Mouse (Mus musculus): Measurements from ENCODE around the gene Gm10961. TPM values are rescaled to one million over a fixed set of nuclear protein-coding genes. Genes with fewer than 3 reads are reported as not detected.

Gm10961 gene
- total RNA-seq (2022): not detected

DNA sequence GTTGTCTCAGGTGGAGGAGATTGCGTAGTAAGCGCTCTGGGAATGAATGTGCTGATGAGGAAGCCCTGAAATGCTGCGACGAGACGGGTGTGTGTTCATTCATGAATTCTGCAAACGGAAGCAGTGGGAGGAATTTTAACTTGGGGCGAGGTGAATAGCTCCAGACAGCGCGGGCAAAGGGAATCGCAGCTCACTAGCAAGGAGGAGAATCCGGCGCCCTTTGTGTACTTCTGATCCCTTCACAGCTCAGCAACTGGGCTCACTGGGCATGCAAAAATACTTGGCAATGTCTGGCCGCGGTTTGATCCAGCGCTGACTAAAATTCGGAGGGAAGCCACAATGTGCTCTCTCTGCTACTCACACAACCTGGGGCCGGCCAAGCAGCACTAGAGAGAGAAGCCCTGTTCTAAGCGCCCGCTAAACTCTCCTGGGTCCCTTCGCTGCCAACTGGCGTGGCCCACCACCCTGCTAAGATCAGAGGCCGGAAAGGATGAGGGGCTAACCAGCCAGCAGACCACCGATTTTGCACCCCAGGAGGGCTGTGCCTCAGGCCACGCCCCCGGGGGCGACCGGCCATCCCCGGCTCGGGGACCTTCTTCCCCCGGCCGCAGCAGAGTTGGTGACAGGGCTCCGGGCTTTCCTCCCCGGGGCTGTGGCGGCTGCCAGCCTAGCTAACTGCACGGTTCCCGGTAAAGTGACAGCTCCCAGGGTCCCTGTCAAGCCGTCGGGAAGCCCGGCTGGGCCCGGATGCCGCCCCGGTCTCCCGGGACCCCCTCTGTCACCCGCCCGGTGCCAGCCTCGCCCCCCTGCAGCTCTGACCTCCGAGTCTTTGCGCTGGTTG is at the start of gene Gm10961:
Gene Gm10961 (plus strand): TSS at position 641 of the 841 bp plus-strand sequence.
- DNase-seq (ENCODE audit: low spot score): peak; percentile 32

DNA sequence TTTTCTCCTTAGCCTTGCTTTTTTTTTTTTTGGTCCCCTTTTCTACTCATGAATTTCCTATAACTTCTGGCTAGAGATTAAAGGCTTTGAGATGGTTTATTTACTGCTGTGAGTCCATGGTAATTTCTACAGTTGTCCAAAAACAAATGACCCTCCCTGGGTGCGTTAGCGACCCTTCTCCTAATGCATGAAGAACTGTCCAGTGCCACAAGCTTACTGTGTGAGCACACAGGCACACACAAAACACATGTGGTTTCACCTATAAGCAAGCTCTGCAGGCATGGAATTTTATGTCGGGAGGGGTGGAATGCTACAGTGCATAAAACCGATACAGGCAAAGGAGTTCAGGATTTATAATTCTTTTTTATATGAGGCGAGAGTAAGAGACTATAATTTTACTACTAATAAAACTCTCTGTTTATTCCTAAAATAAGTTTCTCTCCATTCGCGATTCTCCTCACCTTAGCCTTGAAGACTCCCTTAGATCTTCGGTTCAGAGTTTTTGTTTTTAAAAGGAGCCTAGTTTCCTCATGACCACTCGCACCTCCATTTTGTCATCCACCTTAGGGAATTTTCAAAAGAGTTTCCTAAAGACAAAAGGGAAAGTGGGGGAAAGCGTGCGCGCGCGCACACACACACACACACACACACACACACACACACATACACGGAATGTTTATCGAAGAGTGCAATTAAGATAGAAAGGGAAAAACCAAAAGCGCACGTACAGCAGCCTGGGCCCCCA is 48.8 kb upstream of the Gm10961 start:
- no peak for DNase-seq (ENCODE audit: low spot score)

GRCm38 (mm10) chr3:107582875-107583767 is 48.0 kb upstream of the Gm10961 start:
- DNase-seq (ENCODE audit: low spot score): no peak

- DNase-seq (ENCODE audit: low spot score): no peak
Observed at GRCm38 (mm10) chr3:107583893-107584292, 47.2 kb upstream of the Gm10961 start.

GRCm38 (mm10) chr3:107586504-107586903 is 44.6 kb upstream of the Gm10961 start:
- no peak for DNase-seq (ENCODE audit: low spot score)

DNA sequence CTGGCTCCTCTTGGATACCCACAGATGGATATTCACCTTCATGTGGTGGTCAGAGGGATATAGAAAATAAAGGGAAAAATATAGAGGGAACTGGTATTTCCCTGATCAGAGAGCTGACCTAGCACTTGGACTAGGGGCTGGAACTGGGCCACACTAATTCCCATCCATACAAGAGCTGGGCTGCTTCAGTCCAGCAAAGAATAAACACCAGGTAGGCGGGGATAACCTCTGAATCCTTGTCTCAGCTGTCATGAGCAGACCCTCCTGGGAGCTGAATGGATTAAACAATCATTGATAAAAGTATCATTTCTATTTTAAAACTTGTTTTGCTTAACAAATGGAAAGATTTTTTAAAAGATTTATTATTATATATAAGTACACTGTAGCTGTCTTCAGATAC is 39.5 kb upstream of the Gm10961 start:
- DNase-seq (ENCODE audit: low spot score): no peak

GRCm38 (mm10) chr3:107593632-107594031 is 37.5 kb upstream of the Gm10961 start:
- no peak for DNase-seq (ENCODE audit: low spot score)

DNA sequence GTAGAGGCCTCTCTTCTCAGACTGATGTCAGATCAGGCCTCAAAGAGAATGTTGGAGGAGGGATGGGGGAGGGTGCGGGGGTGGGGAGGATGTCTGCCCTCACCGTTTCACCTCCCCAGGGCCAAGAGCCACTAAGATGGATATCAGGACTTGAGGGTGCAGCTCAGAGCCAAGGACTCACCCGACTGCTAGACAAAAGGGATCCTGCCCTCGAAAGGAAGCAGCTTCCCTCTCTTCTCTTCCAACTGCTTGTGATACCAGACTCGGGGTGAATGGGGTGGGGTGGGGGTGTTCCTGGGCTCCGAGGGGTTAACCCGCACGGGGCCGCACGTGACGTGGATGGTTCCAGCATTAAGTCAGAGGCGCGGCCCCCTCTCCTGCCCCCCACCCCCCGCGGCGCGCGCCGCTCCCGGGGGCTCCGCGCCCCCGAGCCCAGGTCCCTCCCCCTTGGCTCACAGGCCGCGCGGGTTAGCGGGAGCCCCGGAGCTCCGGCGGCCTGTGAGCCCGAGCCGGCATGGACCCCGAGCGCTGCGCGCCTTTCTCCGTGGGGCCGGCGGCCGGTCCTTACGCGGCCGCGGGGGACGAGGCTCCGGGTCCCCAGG is 36.4 kb upstream of the Gm10961 start, which contains the start of gene Alx3:
Gene Alx3 (plus strand): TSS at position 370 of the 602 bp plus-strand sequence.
- no peak for DNase-seq (ENCODE audit: low spot score)

GRCm38 (mm10) chr3:107595264-107595937 is 35.7 kb upstream of the Gm10961 start:
- no peak for DNase-seq (ENCODE audit: low spot score)

DNA sequence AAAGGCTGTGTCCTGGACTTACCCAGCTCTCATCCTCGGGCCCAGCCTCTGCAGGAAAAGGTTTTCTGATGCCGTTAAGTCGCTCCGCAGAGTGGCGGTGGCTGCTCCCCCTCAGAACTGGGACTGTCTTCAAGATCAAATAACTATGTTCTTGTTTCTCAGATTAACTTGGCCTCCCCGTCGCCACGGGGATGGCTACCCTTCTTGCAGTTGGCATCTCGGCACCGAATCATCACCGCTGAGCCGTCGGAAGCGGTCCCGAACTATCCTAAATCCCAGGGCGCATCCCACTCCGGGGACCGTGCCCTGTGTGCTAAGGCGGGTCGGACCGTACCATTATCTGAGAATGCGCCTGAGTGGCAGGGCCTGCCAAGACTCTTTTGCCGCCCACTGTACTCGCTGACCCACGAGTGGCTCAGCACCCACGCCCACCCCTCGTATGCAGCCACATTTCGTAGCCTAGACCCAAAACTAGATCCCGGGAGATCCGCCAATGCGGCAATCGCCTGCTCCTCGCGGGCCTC is 35.1 kb upstream of the Gm10961 start:
- no peak for DNase-seq (ENCODE audit: low spot score)

GRCm38 (mm10) chr3:107596559-107596958 is 34.6 kb upstream of the Gm10961 start:
- DNase-seq (ENCODE audit: low spot score): no peak

- no peak for DNase-seq (ENCODE audit: low spot score)
Observed at GRCm38 (mm10) chr3:107597134-107597533, 34.0 kb upstream of the Gm10961 start.

GRCm38 (mm10) chr3:107597586-107598389 is 33.3 kb upstream of the Gm10961 start:
- DNase-seq (ENCODE audit: low spot score): no peak

- DNase-seq (ENCODE audit: low spot score): no peak
Observed at GRCm38 (mm10) chr3:107600127-107600526, 31.0 kb upstream of the Gm10961 start.

- peak; percentile 19 for DNase-seq (ENCODE audit: low spot score)
Observed at GRCm38 (mm10) chr3:107605304-107605703, 25.8 kb upstream of the Gm10961 start.

DNA sequence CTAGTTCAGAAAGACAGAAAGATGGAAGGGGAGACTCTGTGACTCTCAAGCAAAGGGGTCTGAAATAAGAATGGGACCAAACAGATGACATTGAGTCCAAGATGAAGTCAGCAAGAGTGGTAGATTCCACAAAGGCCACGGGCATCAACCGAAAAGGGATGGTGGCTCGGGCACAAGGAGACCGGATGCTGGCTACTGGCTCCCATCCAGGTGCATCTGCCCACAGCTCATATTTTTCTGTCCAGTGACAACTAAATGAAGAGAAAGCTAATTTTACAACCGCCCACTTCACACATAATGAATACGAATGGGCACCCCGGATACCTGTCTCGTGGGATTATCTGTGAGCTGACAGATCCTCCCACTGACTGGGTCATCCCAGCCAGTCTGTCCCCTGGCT is 23.9 kb upstream of the Gm10961 start:
- DNase-seq (ENCODE audit: low spot score): no peak

- DNase-seq (ENCODE audit: low spot score): no peak
Observed at GRCm38 (mm10) chr3:107608808-107609207, 22.3 kb upstream of the Gm10961 start.

DNA sequence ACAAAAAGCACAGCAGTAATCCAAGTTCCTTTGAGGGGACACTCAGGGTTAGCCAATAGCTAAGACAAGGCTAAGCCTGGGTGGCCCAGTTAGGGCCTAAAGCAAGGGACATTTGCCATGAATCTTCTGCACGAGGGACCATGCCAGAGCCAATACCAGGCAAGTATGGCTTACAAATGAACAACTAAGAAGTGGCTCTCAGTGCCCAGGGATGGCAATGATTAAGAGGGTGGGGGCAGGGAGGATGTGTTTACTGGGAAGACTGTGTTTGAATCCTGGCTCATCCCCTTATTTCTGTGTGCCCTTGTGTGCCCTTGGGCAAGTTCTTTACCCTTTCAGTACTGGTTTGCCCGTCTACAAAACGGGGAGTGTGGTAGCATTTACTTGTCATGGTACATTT is 21.7 kb upstream of the Gm10961 start:
- DNase-seq (ENCODE audit: low spot score): no peak

DNA sequence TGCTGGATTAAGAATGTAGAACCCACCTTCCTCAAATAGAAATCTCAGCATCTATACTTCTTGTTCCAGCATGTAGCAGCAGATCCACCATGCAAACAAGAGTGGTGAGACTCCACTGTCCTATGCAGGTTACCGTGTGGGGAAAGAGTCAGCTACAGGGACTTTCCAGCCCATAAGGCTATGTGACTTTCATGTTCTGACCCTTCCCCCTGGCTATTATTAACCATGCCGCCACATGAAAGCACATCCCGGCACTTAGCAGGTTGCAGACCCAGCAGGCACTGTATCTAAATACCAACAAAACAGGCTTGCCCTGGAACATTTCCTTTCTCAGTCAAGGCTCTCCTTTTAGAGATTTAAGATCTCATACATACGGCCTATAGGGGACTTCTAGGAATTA is 19.7 kb upstream of the Gm10961 start:
- DNase-seq (ENCODE audit: low spot score): no peak

Measured in heart, adult 8-10 months (tissue).